Mouse (Mus musculus) right cerebral cortex, adult 18-20 months (tissue): ENCODE measurements around the gene Fadd.
A peak's percentile ranks its signal among the peaks of the same experiment; 100 is the strongest.

Experiments used
- DNase-seq: peaks from one replicate; pipeline ENCODE4 v3.0.0; 2022; ENCODE audit warnings: mixed read lengths

Gene Fadd

DNA sequence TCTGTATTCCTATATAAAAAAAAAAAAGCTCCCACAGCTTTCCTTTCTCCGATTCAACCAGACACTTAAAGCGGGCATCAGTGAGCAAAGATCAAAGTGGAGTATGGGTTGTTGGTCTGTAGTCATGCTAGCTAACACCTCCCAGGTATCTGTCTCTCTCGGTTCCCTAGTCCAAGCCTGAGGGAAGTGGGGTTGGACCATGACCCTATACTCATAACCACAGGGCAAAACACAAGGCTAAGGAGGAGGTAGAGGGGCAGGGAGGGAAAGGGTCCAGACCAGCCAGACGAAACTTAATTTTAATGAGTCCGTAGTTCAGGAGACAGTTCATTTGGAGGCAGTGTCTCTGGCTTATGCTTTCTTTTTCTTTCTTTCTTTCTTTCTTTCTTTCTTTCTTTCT is 10.0 kb downstream of the Fadd start:
- DNase-seq = no peak

DNA sequence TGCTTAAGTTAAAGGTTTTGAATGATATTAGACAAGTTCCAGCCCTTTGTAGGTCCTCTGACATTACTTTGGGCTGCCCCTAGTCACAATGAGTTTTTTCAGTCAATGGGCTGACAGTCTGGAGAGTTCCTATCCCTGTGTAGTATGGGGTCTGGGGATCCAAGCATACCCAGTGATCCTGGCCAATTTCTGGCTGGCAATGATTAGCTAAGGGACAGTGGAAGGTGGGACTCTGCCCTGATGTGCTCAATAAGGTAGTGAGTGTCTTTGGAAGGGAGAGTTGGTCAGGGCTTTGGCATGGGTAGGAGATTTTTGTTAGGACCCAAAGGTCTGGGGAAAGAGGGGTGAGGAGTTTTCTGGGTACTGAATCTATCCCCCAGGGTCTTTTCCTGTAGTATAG is 10.7 kb downstream of the Fadd start:
- DNase-seq = no peak

DNA sequence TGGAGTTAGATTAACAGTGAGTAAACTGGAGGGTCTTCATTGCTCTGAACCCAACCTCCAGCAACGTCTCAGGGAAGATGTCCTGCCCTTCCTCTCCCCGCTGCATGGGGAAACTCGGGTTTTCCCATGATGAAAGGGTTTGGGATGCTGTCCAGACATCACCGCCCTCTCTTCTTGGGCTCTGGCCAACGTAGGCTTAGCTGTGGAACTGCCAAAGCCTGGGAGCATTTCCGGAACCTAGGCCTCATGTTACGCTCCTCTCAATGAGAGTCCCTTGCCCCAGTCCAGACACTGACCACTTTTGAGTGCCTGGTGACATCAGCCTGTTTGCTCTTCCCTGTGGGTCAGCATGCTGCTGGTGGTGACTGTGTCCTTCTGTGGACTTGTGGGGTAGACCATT is 12.8 kb downstream of the Fadd start:
- DNase-seq = peak; percentile 21

DNA sequence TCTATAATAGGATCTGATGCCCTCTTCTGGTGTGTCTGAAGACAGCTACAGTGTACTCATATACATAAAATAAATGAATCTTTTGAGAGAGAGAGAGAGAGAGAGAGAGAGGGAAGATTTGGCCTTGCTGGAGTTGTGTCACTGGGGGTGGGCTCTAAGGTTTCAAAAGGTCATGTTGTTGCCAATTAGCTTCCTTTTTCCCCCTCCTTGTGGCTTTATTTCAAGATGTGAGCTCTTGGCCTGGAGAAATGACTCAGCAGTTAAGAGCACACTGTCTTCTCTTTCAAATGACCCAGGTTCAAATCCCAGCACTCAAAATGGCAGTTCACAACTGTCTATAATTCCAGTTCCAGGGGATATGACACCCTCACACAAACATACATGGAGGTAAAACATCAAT is 14.2 kb downstream of the Fadd start:
- no peak for DNase-seq

DNA sequence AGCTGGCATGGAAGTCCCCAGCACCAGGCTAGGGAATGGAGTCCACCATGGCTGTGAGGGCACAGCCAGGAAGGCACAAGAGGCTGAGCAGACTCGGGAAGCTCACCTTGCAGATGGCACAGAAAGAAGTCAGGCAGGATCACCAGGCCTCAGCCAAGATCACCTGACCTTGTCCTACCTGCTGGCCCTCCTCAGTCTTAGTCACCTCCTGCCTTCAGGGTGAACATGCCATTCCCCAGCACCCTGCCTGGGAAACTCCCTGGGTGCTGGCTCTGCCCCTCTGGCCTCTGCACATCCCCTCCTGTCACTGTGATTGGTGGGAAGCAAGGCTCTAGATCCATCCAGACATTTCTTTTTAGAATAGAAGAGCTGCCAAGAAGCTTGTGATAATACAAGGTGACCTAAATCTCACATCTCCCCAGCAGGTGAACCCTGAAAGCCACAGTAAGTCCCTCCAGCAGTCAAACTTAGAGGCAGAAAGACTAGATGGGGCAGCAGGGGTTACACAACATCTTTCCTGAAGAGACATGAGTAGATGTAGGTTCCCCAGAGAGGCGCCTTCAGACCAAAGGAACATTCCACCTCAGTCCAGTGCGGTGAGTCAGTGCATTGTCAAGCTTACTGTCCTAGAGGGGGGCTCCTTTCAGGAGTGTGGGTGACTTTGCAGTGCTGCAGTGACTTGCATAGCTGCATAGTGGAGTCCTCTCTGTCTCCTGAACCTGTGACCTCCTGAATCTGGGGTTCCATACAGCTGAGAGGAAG is 15.2 kb downstream of the Fadd start:
- no peak for DNase-seq

DNA sequence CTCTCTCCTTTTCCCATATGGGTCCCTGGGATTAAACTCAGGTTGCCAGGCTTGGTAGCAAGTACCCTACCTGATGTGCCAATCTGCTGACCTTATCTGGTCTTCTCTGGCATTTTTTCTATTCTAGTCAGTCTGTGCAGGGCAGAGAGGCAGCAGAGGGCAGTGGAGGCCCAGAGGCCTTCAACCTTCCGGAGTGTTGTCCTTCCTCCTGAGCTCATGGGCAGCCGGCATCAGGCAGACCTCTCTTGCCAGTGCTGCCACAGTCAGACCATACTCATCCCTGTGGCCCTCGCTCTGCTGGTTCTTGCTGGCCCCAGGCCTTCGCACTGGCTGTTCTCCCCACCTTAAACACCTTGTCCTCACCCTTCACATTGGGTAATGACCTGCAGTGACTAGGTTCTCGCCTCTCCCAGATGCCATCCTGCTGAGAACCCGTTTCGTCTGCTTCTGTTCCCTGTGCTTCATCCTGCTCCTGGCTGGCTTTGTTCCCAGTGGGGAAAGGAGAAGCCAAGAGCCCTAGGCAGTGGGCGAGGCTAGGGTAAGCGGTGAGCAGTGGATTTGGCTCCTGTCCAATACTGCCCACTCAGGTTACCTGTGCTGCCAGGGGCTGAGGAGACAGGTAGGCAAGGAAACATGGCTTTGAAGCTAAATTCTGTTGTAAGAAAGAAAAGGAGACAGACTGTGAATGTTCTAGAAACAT is 18.7 kb downstream of the Fadd start:
- DNase-seq = no peak

DNA sequence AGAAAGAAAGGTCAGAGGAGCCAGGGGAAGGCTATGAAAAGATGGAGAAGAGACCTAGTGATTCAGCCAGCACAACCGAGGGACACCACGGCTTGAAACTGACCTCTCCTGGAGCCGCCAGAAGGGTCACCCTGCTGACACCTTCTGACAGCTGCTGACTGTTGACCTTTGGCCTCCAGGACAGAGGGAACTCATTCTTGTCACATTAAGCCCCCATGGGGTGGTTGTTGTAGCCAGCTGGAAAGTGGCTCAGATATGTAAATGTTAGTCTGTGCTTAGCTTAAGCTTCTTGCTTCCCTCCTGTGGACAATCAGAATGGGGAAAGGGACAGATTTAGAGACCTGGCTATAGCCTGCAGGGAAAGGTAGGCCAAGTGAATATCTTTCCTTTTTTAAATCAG is 20.2 kb downstream of the Fadd start:
- DNase-seq = no peak

DNA sequence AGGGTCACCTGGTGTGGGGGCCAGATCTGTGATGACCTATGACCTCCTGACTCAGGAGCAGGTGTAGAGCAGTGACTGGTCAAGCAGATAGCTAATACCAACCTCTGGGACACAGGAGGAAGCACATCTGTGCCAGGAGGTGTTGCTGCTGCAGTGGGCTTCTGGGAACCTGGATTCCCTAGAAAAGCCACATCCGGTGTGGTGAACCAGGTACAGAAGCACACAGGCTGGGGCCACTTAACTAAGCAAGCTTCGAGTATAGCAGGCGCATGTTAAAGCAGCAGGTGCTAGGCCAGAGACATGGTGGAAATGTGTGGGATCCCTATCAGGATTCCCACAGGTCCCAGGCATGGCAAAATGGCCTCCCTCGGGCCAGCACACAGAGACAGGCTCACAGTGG is 21.7 kb downstream of the Fadd start:
- no peak for DNase-seq

DNA sequence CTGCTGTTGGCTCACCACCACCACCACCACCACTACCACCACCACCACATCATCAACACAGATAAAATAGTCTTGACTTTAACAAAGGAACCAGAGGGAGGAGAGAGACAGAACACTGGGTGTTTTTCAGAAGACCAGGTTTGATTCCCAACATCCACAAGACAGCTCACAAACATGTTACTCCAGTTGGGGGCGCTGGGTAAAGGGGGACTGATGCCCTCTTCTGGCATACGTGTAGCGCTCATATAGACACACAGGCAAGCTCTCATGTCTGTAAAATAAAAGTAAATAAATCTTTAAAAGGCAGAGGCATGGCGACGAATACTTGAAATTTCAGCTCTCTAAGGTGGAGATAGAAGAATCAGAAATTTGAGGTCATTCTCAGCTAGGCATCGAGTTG is 23.7 kb downstream of the Fadd start:
- DNase-seq = no peak

DNA sequence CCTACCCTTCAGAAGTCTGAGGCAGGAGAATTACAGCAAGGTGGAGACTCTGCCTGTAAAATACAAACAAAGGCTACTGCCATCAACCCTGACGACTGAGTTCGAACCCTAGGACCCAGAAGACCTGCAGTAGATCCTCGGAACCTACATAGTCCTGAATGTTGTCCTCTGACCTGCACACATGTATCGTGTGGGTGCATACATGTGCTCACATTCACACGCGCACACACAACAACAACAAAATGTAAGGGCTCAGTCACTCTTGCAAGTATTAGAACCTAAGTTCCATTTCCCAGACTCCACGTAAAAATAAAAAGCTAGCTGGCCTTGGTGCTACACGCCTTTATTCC is 28.2 kb downstream of the Fadd start:
- no peak for DNase-seq

DNA sequence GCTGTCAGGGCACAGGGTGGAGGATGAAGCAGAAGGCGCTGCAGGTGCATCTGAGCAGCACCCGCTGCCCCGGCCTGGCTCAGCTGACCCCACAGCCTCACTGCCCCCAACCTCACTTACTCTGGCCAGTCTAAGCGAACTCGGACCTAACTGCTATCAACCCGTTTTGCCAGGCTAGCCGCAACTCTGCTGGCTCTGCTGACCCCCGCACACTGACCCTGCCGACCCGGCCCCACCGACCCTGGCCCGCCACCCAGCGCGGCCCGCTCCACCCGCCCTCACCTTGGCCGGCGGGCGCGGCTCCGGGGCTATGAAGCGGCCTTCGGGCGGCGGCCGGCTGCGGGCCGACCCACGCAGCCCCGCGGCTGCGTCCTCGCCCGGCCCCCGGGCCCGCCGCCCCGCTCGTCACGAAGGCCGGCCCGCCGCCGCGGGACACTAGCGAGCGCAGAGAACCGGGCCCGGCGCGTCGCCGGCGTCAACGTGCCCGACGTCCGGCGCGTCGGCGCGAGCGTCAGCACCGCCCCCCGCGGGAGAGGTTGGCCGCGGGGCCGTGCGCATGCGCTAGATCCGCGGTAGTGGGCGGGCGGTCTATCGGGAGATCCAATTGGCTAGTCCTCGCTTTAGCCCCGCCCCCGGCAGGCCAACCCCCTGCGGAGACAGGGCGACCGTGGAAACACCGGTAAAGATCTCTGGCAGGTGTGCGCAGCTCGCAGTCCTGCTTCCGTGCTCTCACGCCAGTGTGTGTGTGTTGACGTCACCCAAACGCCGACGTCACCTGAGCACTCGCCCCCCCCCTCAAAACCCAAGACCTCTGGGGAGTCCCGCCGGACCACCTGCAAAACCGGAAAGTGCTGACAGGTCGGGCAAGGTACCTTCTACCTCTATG is 28.8 kb downstream of the Fadd start, which contains the start of gene Ppfia1:
Ppfia1 (minus strand) TSS at position 493 of the 886 bp plus-strand sequence.
- DNase-seq = peak; percentile 98

DNA sequence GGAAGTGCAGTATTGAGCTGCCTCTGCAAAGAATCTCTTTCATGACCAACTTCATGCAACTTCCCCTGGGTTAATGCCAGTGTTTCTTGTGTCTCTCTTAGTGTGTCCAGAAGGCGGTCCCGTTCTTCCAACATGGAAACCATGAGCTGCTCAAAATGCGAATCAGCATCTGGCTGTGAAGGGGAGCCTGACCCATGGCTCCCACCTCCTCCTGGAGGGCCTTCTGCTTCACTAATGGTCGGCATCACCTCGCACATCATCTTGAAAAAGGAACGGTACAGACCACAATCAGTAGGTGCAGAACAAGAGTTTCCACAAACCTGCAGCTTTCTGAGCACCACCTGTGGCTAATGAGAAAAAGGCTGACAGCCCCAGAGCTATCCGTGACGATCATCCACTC is 30.0 kb downstream of the Fadd start:
- DNase-seq = no peak

DNA sequence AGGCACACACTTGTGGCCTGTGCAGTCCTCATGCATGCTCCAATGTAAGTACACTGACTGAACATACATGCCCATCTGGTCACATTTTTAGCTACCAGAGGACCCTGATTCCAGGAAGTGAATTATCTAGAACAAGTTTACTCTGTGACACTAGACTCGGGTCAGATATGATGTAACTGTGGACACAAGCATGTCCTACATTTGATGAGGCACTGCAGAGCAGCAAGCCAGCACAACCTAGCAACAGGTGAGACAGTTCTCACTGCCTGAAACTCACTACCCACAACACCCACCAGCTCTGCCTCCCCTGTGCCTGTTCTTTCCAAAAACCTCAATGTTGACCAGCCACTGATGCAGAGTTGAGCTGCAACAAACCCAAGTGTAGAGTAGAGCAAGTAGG is 31.5 kb downstream of the Fadd start:
- no peak for DNase-seq

DNA sequence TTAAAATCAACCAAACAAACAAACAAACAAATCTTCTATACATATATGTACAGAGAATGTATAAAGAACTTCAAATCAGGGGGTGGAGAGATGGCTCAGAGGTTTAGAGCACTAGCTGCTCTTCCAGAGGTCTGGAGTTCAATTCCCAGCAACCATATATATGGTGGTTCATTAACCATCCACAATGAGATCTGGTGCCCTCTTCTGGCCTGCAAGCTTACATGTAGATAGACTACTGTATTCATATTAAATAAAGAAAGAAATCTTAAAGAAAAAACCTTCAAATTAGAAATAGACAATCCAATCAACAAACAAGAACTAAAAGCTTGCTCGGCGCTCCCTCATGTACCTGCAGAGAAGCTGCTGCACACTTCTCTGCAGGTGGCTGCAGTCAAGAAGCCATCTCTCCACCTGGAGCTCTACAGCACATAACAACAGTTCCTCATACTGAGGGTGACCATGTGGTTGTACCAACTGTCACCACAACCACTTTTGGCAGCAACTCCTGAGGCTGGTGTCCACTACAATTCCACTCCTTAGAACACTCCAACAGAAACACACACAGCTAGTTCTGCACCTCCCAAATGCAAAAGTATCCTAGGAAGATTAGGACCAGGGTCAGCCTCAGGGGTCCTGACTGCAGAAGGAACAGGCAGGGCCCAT is 32.2 kb downstream of the Fadd start:
- DNase-seq = no peak

DNA sequence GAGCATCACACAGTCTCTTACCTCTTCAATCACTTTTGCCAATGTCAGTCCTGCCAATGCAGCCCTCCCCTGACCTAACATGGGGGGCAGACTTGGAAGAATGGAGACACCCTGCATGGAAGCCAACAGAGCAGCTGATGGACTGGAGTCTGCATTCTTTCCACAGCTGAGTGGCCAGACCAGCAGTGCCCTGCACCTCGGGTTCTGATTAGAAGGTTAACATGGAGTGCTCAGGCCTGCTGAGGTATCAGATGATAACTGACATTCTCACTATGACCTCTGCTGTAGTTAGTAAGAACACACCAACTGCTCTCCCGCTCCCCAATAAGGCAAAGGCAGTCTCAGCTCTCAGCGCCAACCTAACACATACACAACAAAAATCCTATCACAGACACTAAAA is 37.0 kb downstream of the Fadd start:
- no peak for DNase-seq

DNA sequence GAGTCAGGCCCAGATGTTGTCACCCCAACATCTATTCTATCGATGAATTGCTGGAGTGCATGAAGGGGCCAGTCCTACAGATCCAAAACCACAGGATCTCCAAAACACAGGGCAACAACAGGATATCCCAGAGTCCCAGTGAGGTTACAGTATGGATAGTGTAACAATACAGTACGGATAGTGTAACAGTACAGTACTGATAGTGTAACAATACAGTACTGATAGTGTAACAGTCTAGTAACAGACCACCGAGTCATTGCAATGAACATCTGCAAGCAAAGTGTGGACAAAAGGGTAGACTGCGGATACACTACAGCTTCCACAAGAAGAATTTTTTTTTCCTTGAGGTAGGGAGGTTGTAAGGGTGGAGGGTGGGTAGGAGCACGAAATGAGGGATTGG is 40.9 kb downstream of the Fadd start:
- no peak for DNase-seq

DNA sequence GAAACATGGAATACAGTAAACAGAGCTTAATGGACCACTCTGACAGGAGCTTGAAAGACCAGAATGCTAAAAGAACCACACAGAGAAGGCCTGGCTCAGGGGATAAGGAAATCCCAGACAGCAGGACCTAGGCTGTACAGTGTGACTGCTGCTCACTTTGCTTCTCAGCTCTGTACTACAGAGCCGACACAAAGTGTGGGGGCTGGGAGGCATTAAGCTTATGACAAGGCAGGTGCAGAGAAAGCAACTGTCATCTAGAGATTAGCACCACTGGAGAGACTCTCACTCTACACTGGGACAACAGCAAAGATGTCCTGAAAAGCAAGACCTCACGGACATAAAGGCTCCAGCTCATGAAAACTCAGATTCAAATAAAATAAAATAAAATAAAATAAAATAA is 43.1 kb downstream of the Fadd start:
- no peak for DNase-seq

DNA sequence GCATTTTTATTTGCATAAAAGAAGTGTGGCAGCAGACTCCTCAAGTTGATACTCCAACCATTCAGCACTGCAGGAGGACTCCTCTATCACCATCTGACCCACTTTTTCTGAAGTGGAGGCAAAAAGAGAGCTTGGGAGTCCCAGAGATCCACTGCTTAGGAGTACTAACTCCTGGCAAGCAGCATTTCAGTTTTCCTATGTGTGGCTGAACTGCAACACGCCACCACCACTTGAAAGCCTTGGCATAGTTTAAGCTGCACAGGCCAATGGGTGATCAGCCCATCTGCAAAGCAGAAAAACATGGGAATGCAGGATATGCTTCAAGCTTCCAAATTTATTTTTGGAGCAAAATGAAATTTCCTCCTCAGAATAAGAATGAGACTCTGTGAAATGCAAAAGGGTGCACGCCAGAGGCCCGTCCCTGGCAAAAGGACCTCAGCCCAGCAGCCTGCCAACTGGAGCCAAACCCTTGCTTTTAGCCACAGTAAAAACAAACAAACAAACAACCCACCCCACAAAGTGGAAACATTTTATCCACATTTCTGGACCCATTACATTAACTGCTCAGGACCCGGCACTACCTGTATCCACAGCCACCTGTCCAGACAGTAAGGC is 44.1 kb downstream of the Fadd start:
- DNase-seq = no peak

DNA sequence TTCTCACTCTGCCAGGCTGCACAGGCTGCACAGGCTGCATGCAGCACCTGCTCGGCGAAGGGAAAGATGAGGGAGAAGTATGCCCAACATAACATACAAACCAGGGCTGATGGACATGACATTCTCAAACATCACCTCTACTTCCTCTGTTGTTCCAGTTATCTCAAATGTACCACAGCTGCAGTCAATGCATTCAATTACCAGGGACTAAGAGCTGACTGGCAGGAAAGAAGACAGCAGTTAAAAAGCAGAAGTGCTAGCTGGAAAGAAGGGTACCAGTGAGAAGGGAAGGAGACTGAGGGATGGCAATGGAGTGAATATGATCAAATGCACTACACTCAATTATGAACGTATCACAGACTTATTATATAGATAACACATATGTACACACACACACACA is 45.9 kb downstream of the Fadd start:
- no peak for DNase-seq

DNA sequence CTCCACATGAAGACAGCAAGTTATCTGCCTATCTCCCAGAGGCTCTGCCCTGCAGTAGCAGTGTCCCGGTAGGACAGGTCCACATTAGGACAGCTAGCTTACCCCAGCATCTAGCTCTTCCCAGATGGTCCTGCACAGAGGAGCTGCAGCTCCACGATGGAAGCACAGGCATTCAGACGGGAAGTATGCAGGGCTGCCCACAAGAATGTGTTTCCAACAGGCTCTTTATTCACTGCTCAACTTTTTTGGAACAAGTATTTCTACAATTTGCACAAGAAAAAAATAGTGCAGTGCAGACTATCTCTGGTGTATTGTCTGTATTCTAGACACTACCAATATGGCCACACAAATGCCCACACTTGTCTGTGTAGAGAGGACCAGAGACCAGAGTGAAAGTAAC is 47.5 kb downstream of the Fadd start:
- DNase-seq = no peak

DNA sequence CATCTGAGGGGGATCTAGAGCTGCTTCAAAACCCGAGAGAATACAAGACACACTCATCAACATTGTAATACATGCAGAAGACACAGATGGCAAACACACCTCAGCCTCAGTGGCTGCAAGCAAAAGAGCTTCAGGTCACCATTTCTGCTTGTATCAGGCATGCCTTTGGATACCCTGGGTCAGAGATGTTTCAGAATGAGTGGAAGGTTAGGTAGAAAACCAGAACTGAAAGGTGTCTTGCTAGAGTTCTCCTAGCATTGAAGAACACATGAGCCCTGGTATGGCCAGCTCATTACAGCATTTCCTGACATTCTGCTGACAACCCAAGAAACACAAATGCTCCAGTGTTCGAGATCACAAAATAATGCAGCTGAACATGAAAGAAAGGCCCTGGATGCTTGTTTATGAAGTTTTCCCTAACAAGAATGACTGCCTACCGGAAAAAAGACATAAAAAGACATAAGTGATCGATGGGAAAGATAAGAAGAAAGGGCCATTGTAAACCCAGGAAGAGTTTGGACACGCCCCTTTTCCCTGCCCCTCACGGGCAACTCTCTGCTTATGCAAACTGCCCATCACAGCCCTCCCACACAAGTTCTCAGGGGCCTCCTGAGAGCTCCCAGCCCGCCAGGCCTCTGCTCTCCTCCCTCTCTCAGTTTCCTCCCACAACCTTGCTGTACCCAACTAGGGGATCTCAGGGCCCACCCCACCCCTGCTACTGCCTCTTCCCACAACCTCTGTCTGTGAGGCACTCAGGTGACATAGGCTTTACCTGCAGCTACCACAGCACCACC is 50.5 kb downstream of the Fadd start:
- DNase-seq = no peak

DNA sequence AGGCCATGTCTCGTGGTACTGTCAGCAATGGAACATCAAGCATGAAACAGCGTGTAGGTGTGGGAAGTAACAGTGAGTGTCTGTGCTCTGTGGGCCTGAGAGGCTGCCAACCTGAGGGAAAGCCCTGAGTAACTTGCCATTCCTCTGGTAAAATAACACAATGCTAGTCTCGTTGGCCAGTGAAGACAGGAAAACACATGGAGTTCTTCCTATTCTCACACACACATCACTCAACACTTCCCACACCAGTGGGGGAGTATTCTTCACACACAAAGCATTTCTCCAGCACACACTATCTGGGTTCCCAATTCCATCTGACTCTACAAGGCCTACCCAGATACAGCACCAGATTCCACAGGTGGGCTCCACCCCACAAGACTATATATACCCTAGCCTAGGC is 52.4 kb downstream of the Fadd start:
- peak; percentile 66 for DNase-seq
